Mouse (Mus musculus) forebrain, embryonic 11.5 days (tissue): ENCODE measurements at regions not wholly inside any gene's neighbourhood (a gene's known extent, or its start where the extent isn't known, plus 50 kb on each side); places are given as distances from the start of the nearest gene placed in this dataset.

Experiments
- ATAC-seq: fragments of 200-750 bp; cut with Nextera tagmentation; replicated peaks from 2 replicates; pipeline ENCODE4 v1.8.0; 2017; ENCODE audit warnings: moderate TSS enrichment; ENCODE audit not compliant: low FRiP score
- DNase-seq: peaks from one replicate; pipeline ENCODE4 v3.0.0-alpha.2; 2017; ENCODE audit warnings: low spot score
- H3K27ac ChIP-seq: fragments of 300-500 bp; sonication (generic); 2 replicates; pipeline ENCODE4 v1.5.1; 2014; ENCODE audit warnings: low read depth, low read length
- H3K27me3 ChIP-seq: fragments of 300-500 bp; sonication (generic); 2 replicates; pipeline ENCODE4 v1.6.1; 2014; ENCODE audit warnings: mild to moderate bottlenecking, low read length, mixed read lengths; ENCODE audit not compliant: control insufficient read depth, insufficient read depth
- H3K36me3 ChIP-seq: fragments of 300-500 bp; sonication (generic); 2 replicates; pipeline ENCODE4 v1.6.1; 2014; ENCODE audit warnings: mild to moderate bottlenecking, low read length, moderate library complexity, mixed read lengths; ENCODE audit not compliant: control insufficient read depth, insufficient read depth
- H3K4me1 ChIP-seq: fragments of 300-500 bp; sonication (generic); replicated peaks from 2 replicates; pipeline ENCODE4 v1.6.1; 2014; ENCODE audit warnings: low read length, mixed read lengths; ENCODE audit not compliant: control insufficient read depth, insufficient read depth
- H3K4me2 ChIP-seq: fragments of 300-500 bp; sonication (generic); 2 replicates; pipeline ENCODE4 v1.6.1; 2014; ENCODE audit warnings: low read depth, mild to moderate bottlenecking, low read length, moderate library complexity, mixed read lengths; ENCODE audit not compliant: severe bottlenecking
- H3K4me3 ChIP-seq: fragments of 300-500 bp; sonication (generic); 2 replicates; pipeline ENCODE4 v1.5.1; 2014; ENCODE audit warnings: low read depth, low read length
- H3K9ac ChIP-seq: fragments of 300-500 bp; sonication (generic); 2 replicates; pipeline ENCODE4 v1.6.1; 2014; ENCODE audit warnings: low read length
- H3K9me3 ChIP-seq: fragments of 300-500 bp; sonication (generic); 2 replicates; pipeline ENCODE4 v1.6.1; 2016; ENCODE audit warnings: low read length, mixed read lengths; ENCODE audit not compliant: control insufficient read depth
- WGBS: fragments of 180-500 bp; shearing (Covaris S2); extraction: QIAGEN DNeasy Blood & Tissue Kit; methylation state at CpG from one replicate; pipeline ENCODE4 v1.1.7; 2014; 5-methylcytosine and 5-hydroxymethylcytosine counted together

- Histone ChIP-seq H3K27me3 (peaks cover 4% of the 10 kb centered on the region; the same call in 1 of the 2 replicates), H3K4me3 (no peak overlapping the region), H3K36me3 (no peaks in the 10 kb centered on the region), H3K9ac (no peak overlapping the region), H3K27ac (no peak overlapping the region), H3K4me1 (no peaks in the 10 kb centered on the region; the same call in 1 of the 2 replicates), H3K9me3 (no peaks in the 10 kb centered on the region), H3K4me2 (no peak overlapping the region)
- 41% methylated on average over 2 of the region's 2 CpGs for WGBS
- DNase-seq (no peak), ATAC-seq (0 out of 2 replicates have a peak, but pooled peaks have one; percentile 30)
These were observed 282.2 kb downstream of the Maf start for GRCm38 (mm10) chr8:115425360-115425759.

DNA sequence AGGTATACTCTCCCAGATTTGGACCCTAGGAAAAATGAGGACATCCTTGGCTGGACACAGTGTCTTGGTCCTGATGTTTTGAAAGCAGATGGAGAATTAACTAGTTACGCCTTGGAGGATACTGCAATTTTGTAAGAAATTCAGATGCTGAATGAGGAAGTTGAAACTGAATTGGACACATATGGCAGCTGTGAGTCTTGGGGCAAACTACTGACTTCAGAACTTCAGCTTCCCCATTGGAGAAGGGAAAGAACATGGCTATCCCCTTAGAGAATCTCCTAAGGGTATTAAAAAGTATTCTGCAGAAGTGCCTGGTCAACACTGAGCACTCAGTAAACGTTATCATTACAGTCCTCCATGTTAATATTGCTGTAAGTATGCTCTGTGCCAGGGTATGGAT lies 283.9 kb downstream of the Maf start:
- ATAC-seq (no peak), DNase-seq (no peak)
- H3K4me3 ChIP-seq = no peak overlapping the region
- H3K27me3 ChIP-seq = peaks cover 4% of the 10 kb centered on the region; the same call in 1 of the 2 replicates
- no peaks in the 10 kb centered on the region for H3K9me3 ChIP-seq
- no peak overlapping the region for H3K27ac ChIP-seq
- H3K36me3 ChIP-seq = no peaks in the 10 kb centered on the region
- H3K4me2 ChIP-seq = no peak overlapping the region
- H3K9ac ChIP-seq = no peak overlapping the region
- H3K4me1 ChIP-seq = no peaks in the 10 kb centered on the region; the same call in 1 of the 2 replicates
- WGBS = 85% methylated on average over 2 of the region's 2 CpGs

DNA sequence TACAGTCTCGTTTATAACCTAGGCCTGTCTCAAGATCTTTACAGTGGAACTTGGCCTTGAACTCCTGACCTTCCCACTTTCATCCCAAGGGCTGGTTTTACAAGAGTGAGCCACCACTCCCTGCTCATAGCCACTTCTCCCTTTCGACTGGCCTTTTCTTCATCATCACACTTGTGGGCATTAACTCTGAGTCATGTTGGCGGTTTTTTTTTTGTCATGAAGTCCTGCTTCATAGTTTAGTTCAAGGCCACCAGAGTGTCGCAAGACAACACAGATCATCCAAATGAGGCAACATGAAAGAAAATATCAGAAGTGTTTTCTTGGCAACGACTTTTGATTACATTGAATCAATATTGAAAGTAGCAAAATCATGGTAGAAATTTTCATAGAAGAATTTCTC lies 284.5 kb downstream of the Maf start:
- 89% methylated on average over 5 of the region's 5 CpGs for WGBS
- ATAC-seq = no peak
- H3K27me3 ChIP-seq = peaks cover 4% of the 10 kb centered on the region; the same call in 1 of the 2 replicates

DNA sequence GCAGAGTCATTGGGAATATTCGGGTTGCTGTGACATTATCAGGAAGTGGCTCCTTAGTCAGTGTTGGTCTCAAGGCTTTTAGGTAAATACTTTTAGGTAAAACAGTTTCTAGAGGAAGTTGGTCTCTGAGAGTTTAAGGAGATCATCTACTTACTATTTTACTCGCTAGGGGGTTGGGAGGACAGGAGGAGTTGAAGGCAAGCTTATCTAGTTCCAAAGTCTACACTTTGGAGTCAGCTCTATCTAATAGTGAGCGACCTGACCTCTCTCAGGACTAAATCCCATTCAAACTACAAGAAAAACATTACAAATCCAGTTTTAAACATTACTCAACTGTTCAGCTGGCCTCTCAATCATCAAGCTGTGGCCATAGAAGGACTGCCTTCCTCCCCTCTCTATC lies 287.1 kb downstream of the Maf start:
- no peak overlapping the region for H3K27ac ChIP-seq

More for the DNA sequence above, 284.5 kb downstream of the Maf start:
- no peak overlapping the region for H3K27ac ChIP-seq
- H3K9me3 ChIP-seq = no peaks in the 10 kb centered on the region
- H3K4me2 ChIP-seq = no peak overlapping the region
- H3K4me3 ChIP-seq = no peak overlapping the region
- no peaks in the 10 kb centered on the region for H3K36me3 ChIP-seq
- no peaks in the 10 kb centered on the region; the same call in 1 of the 2 replicates for H3K4me1 ChIP-seq
- no peak for DNase-seq
- H3K9ac ChIP-seq = no peak overlapping the region

DNA sequence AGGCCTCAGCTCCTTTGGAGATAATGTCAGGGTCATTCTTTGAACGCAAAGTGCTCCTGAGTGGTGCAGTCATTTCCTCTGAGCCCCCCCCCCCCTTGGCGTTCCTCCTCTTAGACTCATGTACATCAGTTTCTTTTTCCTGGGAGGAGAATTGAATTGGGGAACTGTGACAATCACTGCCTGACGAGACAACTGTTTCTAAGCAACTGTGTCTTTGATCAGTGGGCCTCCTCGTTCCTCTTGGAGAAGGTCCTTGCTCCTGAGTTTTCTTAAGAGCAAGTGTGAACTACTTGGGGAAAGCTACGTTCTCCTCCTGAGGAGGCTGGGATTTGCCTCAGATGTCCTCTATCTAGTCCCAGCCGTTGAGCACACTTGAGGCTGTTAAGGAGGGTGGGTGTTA lies 287.5 kb downstream of the Maf start:
- peaks cover 4% of the 10 kb centered on the region; the same call in 1 of the 2 replicates for H3K27me3 ChIP-seq
- DNase-seq (no peak), ATAC-seq (no peak)
- no peaks in the 10 kb centered on the region for H3K9me3 ChIP-seq
- H3K4me3 ChIP-seq = no peak overlapping the region
- H3K4me1 ChIP-seq = no peaks in the 10 kb centered on the region; the same call in 1 of the 2 replicates
- H3K4me2 ChIP-seq = no peak overlapping the region
- no peak overlapping the region for H3K9ac ChIP-seq
- H3K27ac ChIP-seq = no peak overlapping the region
- WGBS = 66% methylated on average over 6 of the region's 6 CpGs
- no peaks in the 10 kb centered on the region for H3K36me3 ChIP-seq

More for the DNA sequence above, 287.1 kb downstream of the Maf start:
- Histone ChIP-seq H3K4me3 (no peak overlapping the region), H3K4me1 (no peaks in the 10 kb centered on the region; the same call in 1 of the 2 replicates), H3K9ac (no peak overlapping the region), H3K4me2 (no peak overlapping the region), H3K9me3 (no peaks in the 10 kb centered on the region), H3K27me3 (peaks cover 4% of the 10 kb centered on the region; the same call in 1 of the 2 replicates), H3K36me3 (no peaks in the 10 kb centered on the region)
- no peak for ATAC-seq
- WGBS = 74% methylated on average over 3 of the region's 3 CpGs
- no peak for DNase-seq

DNA sequence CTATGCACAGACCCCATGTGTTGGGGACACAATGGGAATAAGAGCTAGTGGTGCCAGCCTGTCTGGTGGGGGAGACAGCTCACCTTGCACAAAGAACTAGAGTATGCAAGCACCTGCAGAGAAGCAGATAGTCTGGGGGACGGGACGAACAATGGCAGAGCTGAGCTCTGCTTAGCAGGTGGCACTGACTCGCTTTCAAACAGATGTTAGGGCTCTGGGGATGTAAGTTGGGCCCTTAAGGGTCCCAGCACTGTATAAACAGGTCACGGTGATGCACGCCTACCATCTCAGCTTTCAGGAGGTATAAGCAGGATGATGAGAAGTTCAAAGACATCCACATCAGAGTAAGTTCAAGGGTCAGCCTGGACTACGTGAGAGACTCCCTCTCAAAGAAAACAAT lies 289.5 kb downstream of the Maf start:
- H3K4me2 ChIP-seq = no peak overlapping the region
- H3K27me3 ChIP-seq = peaks cover under 1% of the 10 kb centered on the region; the same call in 1 of the 2 replicates
- DNase-seq (no peak), ATAC-seq (no peak)
- H3K9ac ChIP-seq = no peak overlapping the region
- H3K4me1 ChIP-seq = peaks cover 6% of the 10 kb centered on the region; the same call in 1 of the 2 replicates
- H3K36me3 ChIP-seq = no peaks in the 10 kb centered on the region
- 45% methylated on average over 6 of the region's 6 CpGs for WGBS
- no peak overlapping the region for H3K27ac ChIP-seq
- H3K4me3 ChIP-seq = no peak overlapping the region
- H3K9me3 ChIP-seq = no peaks in the 10 kb centered on the region

- WGBS = 7% methylated on average over 7 of the region's 7 CpGs
- peak overlapping the region; percentile 21; the same call in 1 of the 2 replicates for H3K9ac ChIP-seq
- DNase-seq = peak; percentile 70
These were observed 293.5 kb downstream of the Maf start for GRCm38 (mm10) chr8:115414061-115414473.

GRCm38 (mm10) chr8:115411756-115412155 lies 295.8 kb downstream of the Maf start:
- Histone ChIP-seq H3K36me3 (no peaks in the 10 kb centered on the region), H3K4me1 (peaks cover 6% of the 10 kb centered on the region; the same call in 1 of the 2 replicates), H3K9ac (no peak overlapping the region), H3K9me3 (no peaks in the 10 kb centered on the region), H3K27ac (no peak overlapping the region), H3K4me2 (no peak overlapping the region), H3K4me3 (no peak overlapping the region), H3K27me3 (no peaks in the 10 kb centered on the region)
- DNase-seq (no peak), ATAC-seq (no peak)
- WGBS = 88% methylated on average over 5 of the region's 5 CpGs

More at GRCm38 (mm10) chr8:115414061-115414473, 293.5 kb downstream of the Maf start:
- H3K27ac ChIP-seq = no peak overlapping the region
- H3K4me3 ChIP-seq = no peak overlapping the region
- no peaks in the 10 kb centered on the region for H3K36me3 ChIP-seq
- no peaks in the 10 kb centered on the region for H3K27me3 ChIP-seq
- peak; percentile 83 for ATAC-seq
- peak overlapping the region; percentile 19; the same call in 1 of the 2 replicates for H3K4me2 ChIP-seq
- peaks cover 6% of the 10 kb centered on the region; the same call in 1 of the 2 replicates for H3K4me1 ChIP-seq
- H3K9me3 ChIP-seq = no peaks in the 10 kb centered on the region

- Histone ChIP-seq H3K9me3 (no peaks in the 10 kb centered on the region), H3K27ac (no peak overlapping the region), H3K4me1 (peaks cover 6% of the 10 kb centered on the region; the same call in 1 of the 2 replicates), H3K9ac (no peak overlapping the region), H3K4me2 (no peak overlapping the region), H3K36me3 (no peaks in the 10 kb centered on the region), H3K27me3 (no peaks in the 10 kb centered on the region), H3K4me3 (no peak overlapping the region)
- WGBS = 94% methylated on average over 4 of the region's 4 CpGs
- ATAC-seq (no peak), DNase-seq (no peak)
These were observed 296.5 kb downstream of the Maf start for GRCm38 (mm10) chr8:115411061-115411460.
